Comparison of ENCODE assay signal across 19 mouse cellular contexts in genomic region chr11:95746821-95747220, GRCm38 (mm10). TPM values are rescaled to one million over a fixed set of nuclear protein-coding genes. Genes with fewer than 3 reads are reported as not detected.
DNase-seq lines count a peak whose midpoint lies in the region; ATAC-seq lines count a peak whose summit lies in the region.
"Had no signal": no experiment of that assay in that cellular context is flagged by ENCODE, and none has a peak within 500 bp of the region (broad histone marks: within the 10 kb centered on the region; RNA-seq: fewer than 3 reads in every experiment).

No protein-coding gene starts in this region.

- no peak overlapping the region for H3K4me2 ChIP-seq in kidney, embryonic 14.5 days (replicated peaks; ENCODE audit: low read depth, low read length)
- H3K4me2 ChIP-seq: embryonic facial prominence, embryonic 12.5 days; forebrain, embryonic 15.5 days; heart, embryonic 12.5 days; hindbrain, embryonic 14.5 days; intestine, embryonic 15.5 days had no signal

- H3K4me1 ChIP-seq in heart, embryonic 10.5 days, result peaks cover 6% of the 10 kb centered on the region; the same call in 1 of the 2 replicates
- H3K4me1 ChIP-seq in kidney, embryonic 14.5 days (ENCODE audit: control insufficient read depth, insufficient read depth, low read length), result no peaks in the 10 kb centered on the region
- H3K4me1 ChIP-seq: embryonic facial prominence, embryonic 12.5 days; forebrain, embryonic 15.5 days; hindbrain, embryonic 10.5 days had no signal

- peaks cover 28% of the 10 kb centered on the region for H3K36me3 ChIP-seq in heart, embryonic 10.5 days
- H3K36me3 ChIP-seq in kidney, embryonic 14.5 days (ENCODE audit: control insufficient read depth, insufficient read depth, low read length), result peaks cover 18% of the 10 kb centered on the region

- H3K9me3 ChIP-seq in heart, embryonic 10.5 days, result no peaks in the 10 kb centered on the region
- no peaks in the 10 kb centered on the region for H3K9me3 ChIP-seq in kidney, embryonic 14.5 days (ENCODE audit: control insufficient read depth, low read length)
- H3K9me3 ChIP-seq: embryonic facial prominence, embryonic 12.5 days; heart, embryonic 12.5 days; hindbrain, embryonic 10.5 days; intestine, embryonic 15.5 days had no signal

- no peak overlapping the region for H3K4me3 ChIP-seq in heart, embryonic 10.5 days
- H3K4me3 ChIP-seq in kidney, embryonic 14.5 days (ENCODE audit: low read length), result no peak overlapping the region
- H3K4me3 ChIP-seq: embryonic facial prominence, embryonic 12.5 days; forebrain, embryonic 15.5 days; heart, adult 2 months; heart, embryonic 12.5 days; hindbrain, embryonic 10.5 days; intestine, embryonic 15.5 days had no signal

- H3K27ac ChIP-seq in heart, embryonic 10.5 days, result no peak overlapping the region
- no peak overlapping the region for H3K27ac ChIP-seq in kidney, embryonic 14.5 days (ENCODE audit: low read depth, low read length)
- H3K27ac ChIP-seq: embryonic facial prominence, embryonic 12.5 days; forebrain, embryonic 15.5 days; heart, adult 2 months; hindbrain, embryonic 10.5 days; hindbrain, embryonic 14.5 days; intestine, embryonic 15.5 days had no signal

- no peak for ATAC-seq in kidney, embryonic 14.5 days (ENCODE audit: low FRiP score, low TSS enrichment)
- ATAC-seq: forebrain, embryonic 15.5 days; intestine, embryonic 15.5 days had no signal

- H3K27me3 ChIP-seq in heart, embryonic 10.5 days (ENCODE audit: insufficient read depth, poor library complexity, severe bottlenecking), result no peaks in the 10 kb centered on the region
- H3K27me3 ChIP-seq in kidney, embryonic 14.5 days (ENCODE audit: control insufficient read depth, insufficient read depth, low read length), result no peaks in the 10 kb centered on the region
- H3K27me3 ChIP-seq: CH12.LX; embryonic facial prominence, embryonic 12.5 days; forebrain, embryonic 15.5 days; heart, embryonic 12.5 days; intestine, embryonic 15.5 days had no signal

- H3K9ac ChIP-seq in kidney, embryonic 14.5 days (ENCODE audit: low read depth, low read length), result no peak overlapping the region
- H3K9ac ChIP-seq: embryonic facial prominence, embryonic 12.5 days; forebrain, embryonic 15.5 days; heart, embryonic 12.5 days; hindbrain, embryonic 14.5 days; intestine, embryonic 15.5 days had no signal

- 89% methylated on average over 4 of the region's 4 CpGs for WGBS in heart, embryonic 10.5 days
- WGBS in kidney, embryonic 14.5 days, result 90% methylated on average over 4 of the region's 4 CpGs

- peak; percentile 45 for DNase-seq in heart, adult 11 months
- no peak for DNase-seq in heart, embryonic 10.5 days (ENCODE audit: low spot score)
- peak; percentile 53 for DNase-seq in cerebellum, adult 18-20 months
- DNase-seq in cerebellum, adult 9-11 months, result peak; percentile 44
- DNase-seq in cerebellum, postnatal 36 days, result peak; percentile 61 to 64
- no peak for DNase-seq in layer of hippocampus, adult 11-12 months (ENCODE audit: low spot score)
- DNase-seq: adrenal gland, adult 8-10 months; adrenal gland, postnatal 36 days; gastrocnemius, postnatal 10 days; heart, adult 2 months; kidney, adult 2 months had no signal

RNA-seq across cellular contexts. Expression of gene B130006D01Rik, which starts 23.4 kb away (rescaled TPM):
- 0.97 and 1.9 TPM in 2 replicates for polyA plus RNA-seq in heart, embryonic 10.5 days (2016; fragmentation: Nextera tagmentation; extraction: Ambion mirVana)
- polyA plus RNA-seq in kidney, embryonic 14.5 days (2014; fragmentation: Nextera tagmentation; extraction: Ambion mirVana), result 1.5 and 1.6 TPM in 2 replicates

RNA-seq across cellular contexts. Expression of gene Zfp652, which starts 34.3 kb away (rescaled TPM):
- polyA plus RNA-seq in heart, embryonic 10.5 days (2016; fragmentation: Nextera tagmentation; extraction: Ambion mirVana), result 11.7 and 14.2 TPM in 2 replicates
- polyA plus RNA-seq in kidney, embryonic 14.5 days (2014; fragmentation: Nextera tagmentation; extraction: Ambion mirVana), result 13.5 and 13.8 TPM in 2 replicates

Comparison
In these comparisons a context has a peak if more than half of its experiments do, and no peak if none do; other contexts are left out.
1. DNase-seq: peak in heart, adult 11 months (single experiment), cerebellum, adult 18-20 months (2 of 2), cerebellum, adult 9-11 months (single experiment) and cerebellum, postnatal 36 days (2 of 2); none in heart, embryonic 10.5 days (single experiment) and layer of hippocampus, adult 11-12 months (single experiment).